Mouse (Mus musculus): ENCODE data around the gene Ppm1b. TPM values are rescaled to one million over a fixed set of nuclear protein-coding genes. Genes with fewer than 3 reads are reported as not detected.
A peak's percentile ranks its signal among the peaks of the same experiment; 100 is the strongest.
"Not testable (repeated sequence)": the region's sequence is repeated elsewhere in the genome, so short reads cannot be mapped to it uniquely, and the experiment has no call there.

Gene Ppm1b
- polyA plus RNA-seq, 2 experiments, result 31.3 to 40.6 TPM

GRCm38 (mm10) chr17:84932943-84933342 is 23.6 kb upstream of the Ppm1b start:
- DNase-seq (ENCODE audit: low read depth in 3 of 3, low spot score in 3 of 3) (no peak), ATAC-seq (ENCODE audit: insufficient read depth) (peak; percentile 18; the same call in 1 of the 2 replicates)
- Histone ChIP-seq H3K36me3 (replicated peaks; ENCODE audit: control insufficient read depth, insufficient read depth, low read depth) (no peaks in the 10 kb centered on the region), H3K27ac (peak overlapping the region; percentile 97), H3K4me3 (ENCODE audit: insufficient read depth in 1 of 2, low read depth in 2 of 2, low read length in 2 of 2) (no peak overlapping the region), H3K9ac (replicated peaks) (peak overlapping the region; percentile 55; the same call in 1 of the 2 replicates), H3K4me2 (ENCODE audit: low read depth) (peak overlapping the region; percentile 69), H3K27me3 (ENCODE audit: control insufficient read depth, insufficient read depth, low read length) (no peaks in the 10 kb centered on the region), H3K4me1 (replicated peaks; ENCODE audit: control insufficient read depth in 2 of 2, insufficient read depth in 2 of 2, low read length in 1 of 2) (peaks cover 44 to 49% of the 10 kb centered on the region in 2 experiments), H3K9me3 (ENCODE audit: control insufficient read depth, low read length) (peaks cover 4% of the 10 kb centered on the region)
- peak; percentile 67 for TF ChIP-seq EP300 (IDR thresholded peaks at IDR 0.05; ENCODE audit: low read depth)
- no peak for TF ChIP-seq CTCF (IDR thresholded peaks at IDR 0.05; ENCODE audit: low read depth)
- WGBS (ENCODE audit: insufficient replicate concordance), result 32% methylated on average over 7 of the region's 7 CpGs

- peak overlapping the region; percentile 68 for H3K9ac ChIP-seq (replicated peaks)
- ATAC-seq (ENCODE audit: insufficient read depth), result peak; percentile 97
- peak overlapping the region; percentile 28 to 35 for H3K4me3 ChIP-seq (ENCODE audit: insufficient read depth in 1 of 2, low read depth in 2 of 2, low read length in 2 of 2)
Observed at GRCm38 (mm10) chr17:84933968-84934367, 22.6 kb upstream of the Ppm1b start.

GRCm38 (mm10) chr17:84935620-84936019 is 20.9 kb upstream of the Ppm1b start:
- H3K9ac ChIP-seq (replicated peaks), result peak overlapping the region; percentile 6
- peak; percentile 41 for ATAC-seq (ENCODE audit: insufficient read depth)
- H3K4me2 ChIP-seq (ENCODE audit: low read depth), result peak overlapping the region; percentile 40
- not testable (repeated sequence) for H3K4me3 ChIP-seq (ENCODE audit: insufficient read depth in 1 of 2, low read depth in 2 of 2, low read length in 2 of 2); DNase-seq (ENCODE audit: low read depth in 3 of 3, low spot score in 3 of 3); H3K9me3 ChIP-seq (ENCODE audit: control insufficient read depth, low read length); H3K27me3 ChIP-seq (ENCODE audit: control insufficient read depth, insufficient read depth, low read length); H3K36me3 ChIP-seq (replicated peaks; ENCODE audit: control insufficient read depth, insufficient read depth, low read depth)
- WGBS (ENCODE audit: insufficient replicate concordance), result 46% methylated on average over 4 of the region's 4 CpGs
- H3K27ac ChIP-seq, result peak overlapping the region; percentile 97
- peaks cover 40 to 50% of the 10 kb centered on the region in 2 experiments for H3K4me1 ChIP-seq (replicated peaks; ENCODE audit: control insufficient read depth in 2 of 2, insufficient read depth in 2 of 2, low read length in 1 of 2)

More at GRCm38 (mm10) chr17:84933968-84934367, 22.6 kb upstream of the Ppm1b start:
- TF ChIP-seq EP300 (IDR thresholded peaks at IDR 0.05; ENCODE audit: low read depth), result peak; percentile 80
- no peak for TF ChIP-seq CTCF (IDR thresholded peaks at IDR 0.05; ENCODE audit: low read depth)
- DNase-seq (ENCODE audit: low read depth in 3 of 3, low spot score in 3 of 3), result peak; percentile 81 to 88 (median 85)
- Histone ChIP-seq H3K27me3 (ENCODE audit: control insufficient read depth, insufficient read depth, low read length) (no peaks in the 10 kb centered on the region), H3K9me3 (ENCODE audit: control insufficient read depth, low read length) (peaks cover 4% of the 10 kb centered on the region), H3K4me1 (replicated peaks; ENCODE audit: control insufficient read depth in 2 of 2, insufficient read depth in 2 of 2, low read length in 1 of 2) (peaks cover 35 to 40% of the 10 kb centered on the region in 2 experiments), H3K27ac (peak overlapping the region; percentile 97), H3K36me3 (replicated peaks; ENCODE audit: control insufficient read depth, insufficient read depth, low read depth) (no peaks in the 10 kb centered on the region), H3K4me2 (ENCODE audit: low read depth) (peak overlapping the region; percentile 69)
- 6% methylated on average over 5 of the region's 5 CpGs for WGBS (ENCODE audit: insufficient replicate concordance)

- Histone ChIP-seq H3K4me2 (ENCODE audit: low read depth) (no peak overlapping the region), H3K27ac (peak overlapping the region; percentile 44), H3K9me3 (ENCODE audit: control insufficient read depth, low read length) (peaks cover 4% of the 10 kb centered on the region), H3K4me1 (replicated peaks; ENCODE audit: control insufficient read depth in 2 of 2, insufficient read depth in 2 of 2, low read length in 1 of 2) (peaks cover 43 to 56% of the 10 kb centered on the region in 2 experiments), H3K36me3 (replicated peaks; ENCODE audit: control insufficient read depth, insufficient read depth, low read depth) (no peaks in the 10 kb centered on the region), H3K4me3 (ENCODE audit: insufficient read depth in 1 of 2, low read depth in 2 of 2, low read length in 2 of 2) (no peak overlapping the region), H3K9ac (replicated peaks) (peak overlapping the region; percentile 6), H3K27me3 (ENCODE audit: control insufficient read depth, insufficient read depth, low read length) (no peaks in the 10 kb centered on the region)
- DNase-seq (ENCODE audit: low read depth in 3 of 3, low spot score in 3 of 3) (no peak), ATAC-seq (ENCODE audit: insufficient read depth) (no peak)
- no peak for TF ChIP-seq CTCF (IDR thresholded peaks at IDR 0.05; ENCODE audit: low read depth)
- no peak for TF ChIP-seq EP300 (IDR thresholded peaks at IDR 0.05; ENCODE audit: low read depth)
- WGBS (ENCODE audit: insufficient replicate concordance), result 75% methylated on average over 9 of the region's 9 CpGs
Observed at GRCm38 (mm10) chr17:84936301-84936700, 20.2 kb upstream of the Ppm1b start.

DNA sequence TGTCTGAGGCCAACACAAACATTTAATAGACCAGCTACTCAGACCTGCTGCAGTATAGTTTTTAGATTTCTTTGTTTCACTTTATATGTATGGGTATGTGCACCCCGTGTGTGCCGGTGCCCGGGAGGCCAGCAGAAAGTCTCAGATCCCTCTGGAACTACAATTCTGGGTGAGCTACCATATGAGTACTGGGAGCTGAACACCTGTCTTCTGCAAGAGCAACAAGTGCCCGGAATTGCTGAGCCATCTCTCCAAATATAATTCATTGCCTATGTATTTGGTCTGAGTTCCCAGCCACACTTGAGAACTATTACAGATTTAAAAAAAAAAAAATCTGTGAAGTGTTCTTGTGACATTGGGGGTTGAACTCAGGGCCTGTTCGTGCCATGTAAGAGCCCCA is 19.7 kb upstream of the Ppm1b start:
- Histone ChIP-seq H3K4me2 (ENCODE audit: low read depth) (no peak overlapping the region), H3K27me3 (ENCODE audit: control insufficient read depth, insufficient read depth, low read length) (no peaks in the 10 kb centered on the region), H3K27ac (0 out of 2 replicates have a peak overlapping the region, but pooled peaks have one; percentile 21), H3K36me3 (replicated peaks; ENCODE audit: control insufficient read depth, insufficient read depth, low read depth) (no peaks in the 10 kb centered on the region), H3K4me1 (replicated peaks; ENCODE audit: control insufficient read depth in 2 of 2, insufficient read depth in 2 of 2, low read length in 1 of 2) (peaks cover 49 to 61% of the 10 kb centered on the region in 2 experiments), H3K9me3 (ENCODE audit: control insufficient read depth, low read length) (peaks cover 4% of the 10 kb centered on the region), H3K9ac (replicated peaks) (no peak overlapping the region), H3K4me3 (ENCODE audit: insufficient read depth in 1 of 2, low read depth in 2 of 2, low read length in 2 of 2) (no peak overlapping the region)
- no peak for DNase-seq (ENCODE audit: low read depth in 3 of 3, low spot score in 3 of 3)
- ATAC-seq (ENCODE audit: insufficient read depth), result no peak
- WGBS (ENCODE audit: insufficient replicate concordance), result 88% methylated on average over 5 of the region's 5 CpGs
- no peak for TF ChIP-seq EP300 (IDR thresholded peaks at IDR 0.05; ENCODE audit: low read depth)
- no peak for TF ChIP-seq CTCF (IDR thresholded peaks at IDR 0.05; ENCODE audit: low read depth)

All from liver, embryonic 14.5 days (tissue).